Mouse (Mus musculus): ENCODE results near the gene Sbp. TPM values are rescaled to one million over a fixed set of nuclear protein-coding genes. Genes with fewer than 3 reads are reported as not detected.

Sbp gene
- total RNA-seq, 2 experiments from 2014 or later: not detected

GRCm38 (mm10) chr17:23984989-23985388 lies 43.5 kb downstream of the Sbp start:
- ATAC-seq (replicated peaks; ENCODE audit: low FRiP score, poor library complexity, severe bottlenecking): no peak

- ATAC-seq (replicated peaks; ENCODE audit: low FRiP score, poor library complexity, severe bottlenecking): no peak
Measured at GRCm38 (mm10) chr17:23989802-23990201, 48.3 kb downstream of the Sbp start.

DNA sequence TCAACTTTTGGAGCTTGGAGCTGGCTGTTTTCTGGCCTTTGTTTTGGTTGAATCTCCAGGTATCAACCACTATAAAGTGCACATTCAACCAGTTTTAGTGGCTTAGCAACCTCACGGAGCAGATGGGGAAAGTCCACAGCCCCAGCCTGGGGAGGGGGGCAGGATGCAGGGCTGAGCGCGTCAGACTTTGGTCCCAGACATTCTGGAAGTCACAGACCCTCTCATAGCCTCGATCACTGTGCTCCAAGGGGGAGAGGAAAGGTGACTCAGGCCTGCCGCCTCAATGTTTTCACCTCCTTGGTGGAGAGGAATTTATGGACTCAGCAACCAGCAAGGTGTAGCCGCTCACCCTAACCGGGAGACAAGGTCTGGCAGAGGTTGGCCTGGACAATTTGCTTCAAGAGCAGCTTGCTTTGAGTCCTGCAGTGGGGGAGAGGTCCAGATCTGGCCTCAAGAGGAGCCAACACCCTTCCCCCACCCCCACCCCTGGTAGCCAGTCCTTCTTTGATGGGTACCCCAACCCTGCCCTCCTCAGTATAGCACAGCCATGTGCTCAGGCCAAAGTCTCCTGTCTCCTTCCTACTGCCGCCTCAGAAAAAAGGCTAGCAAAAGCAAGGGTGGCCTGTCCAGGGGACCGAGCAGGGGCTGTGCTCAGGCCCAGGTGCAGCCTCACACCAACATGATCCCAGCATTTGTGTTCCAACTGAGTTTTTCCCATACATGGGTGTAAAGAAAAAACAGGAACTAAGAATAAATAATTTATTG lies 51.5 kb downstream of the Sbp start:
- ATAC-seq (replicated peaks; ENCODE audit: low FRiP score, poor library complexity, severe bottlenecking): no peak

- peak; percentile 56; the same call in 1 of the 2 replicates for ATAC-seq (replicated peaks; ENCODE audit: low FRiP score, poor library complexity, severe bottlenecking)
Measured at GRCm38 (mm10) chr17:23993559-23994428, 52.3 kb downstream of the Sbp start.

- ATAC-seq (replicated peaks; ENCODE audit: low FRiP score, poor library complexity, severe bottlenecking): no peak
Measured at GRCm38 (mm10) chr17:23994667-23995066, 53.2 kb downstream of the Sbp start.

Other genes with a start within 250 kb of the Sbp start
- not detected in 2 replicates for gene 1520401A03Rik, start 218.9 kb upstream of the Sbp start, total RNA-seq (2015; ENCODE audit: low replicate concordance)
- gene 1520401A03Rik, start 218.9 kb upstream of the Sbp start, total RNA-seq (2017; ENCODE audit: low replicate concordance): not detected in 2 replicates
- 10.0 and 14.2 TPM in 2 replicates for gene Pkmyt1, start 215.3 kb upstream of the Sbp start, total RNA-seq (2015; ENCODE audit: low replicate concordance)
- gene Pkmyt1, start 215.3 kb upstream of the Sbp start, total RNA-seq (2017; ENCODE audit: low replicate concordance): 7.3 and 9.2 TPM in 2 replicates
- gene Paqr4, start 200.8 kb upstream of the Sbp start, total RNA-seq (2015; ENCODE audit: low replicate concordance): 1.2 TPM in 1 of 2 replicates, not detected in the other
- gene Paqr4, start 200.8 kb upstream of the Sbp start, total RNA-seq (2017; ENCODE audit: low replicate concordance): 1.4 and 4.3 TPM in 2 replicates
- not detected in 2 replicates for gene Kremen2, start 195.8 kb upstream of the Sbp start, total RNA-seq (2015; ENCODE audit: low replicate concordance)
- gene Kremen2, start 195.8 kb upstream of the Sbp start, total RNA-seq (2017; ENCODE audit: low replicate concordance): not detected in 2 replicates
- gene Flywch1, start 170.1 kb upstream of the Sbp start, total RNA-seq (2015; ENCODE audit: low replicate concordance): 2.1 and 2.3 TPM in 2 replicates
- 3.8 and 4.7 TPM in 2 replicates for gene Flywch1, start 170.1 kb upstream of the Sbp start, total RNA-seq (2017; ENCODE audit: low replicate concordance)
- gene Flywch2, start 155.6 kb upstream of the Sbp start, total RNA-seq (2015; ENCODE audit: low replicate concordance): not detected in 2 replicates
- not detected in 2 replicates for gene Flywch2, start 155.6 kb upstream of the Sbp start, total RNA-seq (2017; ENCODE audit: low replicate concordance)
- 188 and 291 TPM in 2 replicates for gene Srrm2, start 151.1 kb upstream of the Sbp start, total RNA-seq (2015; ENCODE audit: low replicate concordance)
- 169 and 183 TPM in 2 replicates for gene Srrm2, start 151.1 kb upstream of the Sbp start, total RNA-seq (2017; ENCODE audit: low replicate concordance)
- gene Elob, start 112.5 kb upstream of the Sbp start, total RNA-seq (2015; ENCODE audit: low replicate concordance): 94.3 and 118 TPM in 2 replicates
- gene Elob, start 112.5 kb upstream of the Sbp start, total RNA-seq (2017; ENCODE audit: low replicate concordance): 33.2 and 50.0 TPM in 2 replicates
- gene Prss33, start 105.6 kb upstream of the Sbp start, total RNA-seq (2015; ENCODE audit: low replicate concordance): not detected in 2 replicates
- gene Prss33, start 105.6 kb upstream of the Sbp start, total RNA-seq (2017; ENCODE audit: low replicate concordance): not detected in 2 replicates
- not detected in 2 replicates for gene Prss32, start 97.8 kb upstream of the Sbp start, total RNA-seq (2015; ENCODE audit: low replicate concordance)
- gene Prss32, start 97.8 kb upstream of the Sbp start, total RNA-seq (2017; ENCODE audit: low replicate concordance): not detected in 2 replicates
- not detected in 2 replicates for gene Prss41, start 97.5 kb upstream of the Sbp start, total RNA-seq (2015; ENCODE audit: low replicate concordance)
- gene Prss41, start 97.5 kb upstream of the Sbp start, total RNA-seq (2017; ENCODE audit: low replicate concordance): not detected in 2 replicates
- gene Prss21, start 73.6 kb upstream of the Sbp start, total RNA-seq (2015; ENCODE audit: low replicate concordance): not detected in 2 replicates
- not detected in 2 replicates for gene Prss21, start 73.6 kb upstream of the Sbp start, total RNA-seq (2017; ENCODE audit: low replicate concordance)
- not detected in 2 replicates for gene Dcpp1, start 60.8 kb upstream of the Sbp start, total RNA-seq (2015; ENCODE audit: low replicate concordance)
- not detected in 2 replicates for gene Dcpp1, start 60.8 kb upstream of the Sbp start, total RNA-seq (2017; ENCODE audit: low replicate concordance)
- gene Dcpp2, start 60.8 kb upstream of the Sbp start, total RNA-seq (2015; ENCODE audit: low replicate concordance): not detected in 2 replicates
- gene Dcpp2, start 60.8 kb upstream of the Sbp start, total RNA-seq (2017; ENCODE audit: low replicate concordance): not detected in 2 replicates
- not detected in 2 replicates for gene Dcpp3, start 24.2 kb upstream of the Sbp start, total RNA-seq (2015; ENCODE audit: low replicate concordance)
- not detected in 2 replicates for gene Dcpp3, start 24.2 kb upstream of the Sbp start, total RNA-seq (2017; ENCODE audit: low replicate concordance)
- gene Sbpl, start 13.6 kb downstream of the Sbp start, total RNA-seq (2015; ENCODE audit: low replicate concordance): not detected in 2 replicates
- gene Sbpl, start 13.6 kb downstream of the Sbp start, total RNA-seq (2017; ENCODE audit: low replicate concordance): not detected in 2 replicates
- gene Prss30, start 38.9 kb downstream of the Sbp start, total RNA-seq (2015; ENCODE audit: low replicate concordance): not detected in 2 replicates
- not detected in 2 replicates for gene Prss30, start 38.9 kb downstream of the Sbp start, total RNA-seq (2017; ENCODE audit: low replicate concordance)
- not detected in 2 replicates for gene Prss22, start 56.4 kb downstream of the Sbp start, total RNA-seq (2015; ENCODE audit: low replicate concordance)
- not detected in 2 replicates for gene Prss22, start 56.4 kb downstream of the Sbp start, total RNA-seq (2017; ENCODE audit: low replicate concordance)
- gene Prss27, start 96.5 kb downstream of the Sbp start, total RNA-seq (2015; ENCODE audit: low replicate concordance): not detected in 2 replicates
- gene Prss27, start 96.5 kb downstream of the Sbp start, total RNA-seq (2017; ENCODE audit: low replicate concordance): not detected in 2 replicates
- 6.5 and 11.5 TPM in 2 replicates for gene Kctd5, start 131.8 kb downstream of the Sbp start, total RNA-seq (2015; ENCODE audit: low replicate concordance)
- 4.3 and 8.1 TPM in 2 replicates for gene Kctd5, start 131.8 kb downstream of the Sbp start, total RNA-seq (2017; ENCODE audit: low replicate concordance)
- 24.0 and 25.7 TPM in 2 replicates for gene Pdpk1, start 209.3 kb downstream of the Sbp start, total RNA-seq (2015; ENCODE audit: low replicate concordance)
- 24.8 and 30.8 TPM in 2 replicates for gene Pdpk1, start 209.3 kb downstream of the Sbp start, total RNA-seq (2017; ENCODE audit: low replicate concordance)
- gene Amdhd2, start 222.1 kb downstream of the Sbp start, total RNA-seq (2015; ENCODE audit: low replicate concordance): 3.3 and 12.5 TPM in 2 replicates
- 11.0 and 15.1 TPM in 2 replicates for gene Amdhd2, start 222.1 kb downstream of the Sbp start, total RNA-seq (2017; ENCODE audit: low replicate concordance)
- gene Atp6v0c, start 228.0 kb downstream of the Sbp start, total RNA-seq (2015; ENCODE audit: low replicate concordance): 160 and 166 TPM in 2 replicates
- 53.8 and 97.7 TPM in 2 replicates for gene Atp6v0c, start 228.0 kb downstream of the Sbp start, total RNA-seq (2017; ENCODE audit: low replicate concordance)

Data from erythroblast, adult 5-6 weeks (primary cell).